Mouse (Mus musculus) heart, postnatal 0 days (tissue): ENCODE data around the gene Ccdc167. TPM values are rescaled to one million over a fixed set of nuclear protein-coding genes. Genes with fewer than 3 reads are reported as not detected.

Source experiments
- ATAC-seq: fragments of 200-750 bp; cut with Nextera tagmentation; 2 replicates; pipeline ENCODE4 v1.8.0; 2017; ENCODE audit warnings: low read depth, moderate number of reproducible peaks, moderate library complexity; ENCODE audit not compliant: insufficient read depth
- DNase-seq: peaks from one replicate; pipeline ENCODE4 v3.0.0-alpha.2; 2016; ENCODE audit warnings: low spot score
- H3K27ac ChIP-seq: fragments of 300-500 bp; sonication (generic); 2 replicates; pipeline ENCODE4 v1.5.1; 2014; ENCODE audit warnings: low read depth, mild to moderate bottlenecking
- H3K27me3 ChIP-seq: fragments of 300-500 bp; sonication (generic); 2 replicates; pipeline ENCODE4 v1.6.1; 2014; ENCODE audit warnings: low read length, mixed read lengths; ENCODE audit not compliant: control insufficient read depth, insufficient read depth
- H3K36me3 ChIP-seq: fragments of 300-500 bp; sonication (generic); replicated peaks from 2 replicates; pipeline ENCODE4 v1.6.1; 2014; ENCODE audit warnings: low read length, mixed read lengths; ENCODE audit not compliant: control insufficient read depth, insufficient read depth
- H3K4me1 ChIP-seq: fragments of 300-500 bp; sonication (generic); 2 replicates; pipeline ENCODE4 v1.6.1; 2014; ENCODE audit warnings: antibody characterized with exemption; ENCODE audit not compliant: control insufficient read depth, insufficient read depth
- H3K4me2 ChIP-seq: fragments of 300-500 bp; sonication (generic); 2 replicates; pipeline ENCODE4 v1.6.1; 2014; ENCODE audit warnings: low read depth, mild to moderate bottlenecking, low read length, moderate library complexity
- H3K4me3 ChIP-seq: fragments of 300-500 bp; sonication (generic); 2 replicates; pipeline ENCODE4 v1.5.1; 2014; ENCODE audit warnings: low read depth, low read length
- H3K9ac ChIP-seq: fragments of 300-500 bp; sonication (generic); replicated peaks from 2 replicates; pipeline ENCODE4 v1.6.1; 2014; ENCODE audit warnings: low read depth, low read length, mixed read lengths
- H3K9me3 ChIP-seq: fragments of 300-500 bp; sonication (generic); replicated peaks from 2 replicates; pipeline ENCODE4 v1.6.1; 2016; ENCODE audit warnings: low read length; ENCODE audit not compliant: control insufficient read depth
- CTCF ChIP-seq: IDR thresholded peaks from 2 replicates; pipeline ENCODE4 v1.5.1; 2016; ENCODE audit warnings: antibody characterized with exemption, control low read depth, low read depth
- EP300 ChIP-seq: IDR thresholded peaks from 2 replicates; pipeline ENCODE4 v1.6.1; 2016; ENCODE audit warnings: antibody characterized with exemption, low read depth
- WGBS: fragments of 180-500 bp; shearing (Covaris S2); extraction: QIAGEN DNeasy Blood & Tissue Kit; methylation state at CpG from one replicate; pipeline ENCODE4 v1.1.7; 2014; 5-methylcytosine and 5-hydroxymethylcytosine counted together
- polyA plus RNA-seq: library from polyadenylated mRNA; unstranded; fragments of >200 nt; fragmentation: Nextera tagmentation; extraction: Ambion mirVana; gene quantifications from 2 replicates; pipeline ENCODE4 v1.2.1, GENCODE M21; 2015
- total RNA-seq: library from RNA; depleted of rRNA; stranded (reverse); fragments of >200 nt; gene quantifications from 2 replicates; pipeline ENCODE4 v1.2.3, GENCODE M21; 2014; ENCODE audit warnings: low replicate concordance; rRNA removed

Gene Ccdc167
- total RNA-seq = 6.4 and 6.8 TPM in 2 replicates
- 8.2 and 9.9 TPM in 2 replicates for polyA plus RNA-seq

DNA sequence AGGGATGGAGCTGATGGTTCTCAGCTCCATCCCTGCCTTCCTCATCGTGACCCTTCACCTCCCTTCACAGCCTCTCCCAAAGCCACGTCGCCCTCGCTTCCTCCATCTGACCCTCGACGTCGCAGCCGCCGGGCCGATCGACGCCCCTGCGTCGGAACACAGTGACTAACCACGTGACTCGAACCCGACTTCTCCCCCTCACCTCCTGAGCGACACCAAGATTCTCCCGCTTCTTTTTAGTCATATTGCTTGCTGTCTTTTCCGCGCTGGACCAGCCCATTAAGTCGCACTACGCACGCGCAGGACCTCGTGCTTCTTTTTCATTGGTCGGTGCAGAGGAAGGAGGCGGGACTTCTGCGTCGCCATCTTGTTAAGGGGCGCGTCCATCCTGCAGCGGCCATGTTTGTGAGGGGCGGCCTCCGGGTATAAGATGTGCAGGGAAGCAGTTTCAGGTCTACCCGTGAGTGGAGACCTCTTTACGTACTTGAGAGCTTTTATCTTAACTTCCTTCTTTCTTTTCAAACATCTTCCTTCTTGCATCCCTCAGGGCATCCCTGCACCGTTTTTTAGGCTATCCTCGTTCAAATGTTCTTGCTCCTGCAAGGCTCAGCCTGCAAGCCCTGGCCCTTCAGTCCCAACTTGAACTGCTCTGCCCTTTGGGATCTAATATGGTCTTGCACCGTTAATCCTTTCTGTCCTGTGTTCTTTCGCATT, at the start of gene Ccdc167:
TSS of gene Ccdc167 (minus strand) at position 313 of the 714 bp plus-strand sequence.
- H3K4me2 ChIP-seq = peak within 1 kb of the TSS; percentile 92
- H3K9me3 ChIP-seq = no peaks in the 10 kb centered on the region
- WGBS = 5% methylated on average over 40 of the region's 41 CpGs
- TF ChIP-seq EP300 (no peak), CTCF (no peak)
- DNase-seq = peak; percentile 94
- no peaks in the 10 kb centered on the region for H3K36me3 ChIP-seq
- peak within 1 kb of the TSS; percentile 62 for H3K4me3 ChIP-seq
- H3K4me1 ChIP-seq = peaks cover 12% of the 10 kb centered on the region; the same call in 1 of the 2 replicates
- no peaks in the 10 kb centered on the region for H3K27me3 ChIP-seq
- peak; percentile 99 for ATAC-seq
- H3K9ac ChIP-seq = peak within 1 kb of the TSS; percentile 59; the same call in 1 of the 2 replicates
- no peak within 1 kb of the TSS for H3K27ac ChIP-seq

DNA sequence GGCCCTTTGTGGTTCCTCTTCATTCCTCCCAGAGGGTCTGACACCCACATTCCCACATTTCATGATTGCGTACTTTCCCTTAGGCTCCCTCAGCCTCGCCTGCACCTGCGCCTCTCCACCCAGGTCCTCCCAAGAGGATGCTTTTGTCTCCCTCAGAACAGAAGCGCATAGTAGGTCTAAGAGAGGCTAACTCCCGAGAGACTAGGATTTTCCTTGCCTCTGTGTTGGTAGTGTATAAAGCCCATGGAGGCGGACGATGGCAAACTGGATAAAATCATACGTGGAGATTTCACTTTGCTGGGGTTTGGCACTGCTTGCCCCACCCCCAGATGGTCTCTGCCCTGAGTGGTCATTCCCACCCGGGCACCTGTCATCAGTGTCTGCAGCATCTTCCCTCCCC, 48.5 kb upstream of the Ccdc167 start:
- Histone ChIP-seq H3K9ac (no peak overlapping the region), H3K27ac (no peak overlapping the region), H3K36me3 (no peaks in the 10 kb centered on the region), H3K9me3 (no peaks in the 10 kb centered on the region), H3K4me1 (no peaks in the 10 kb centered on the region), H3K4me2 (no peak overlapping the region), H3K4me3 (no peak overlapping the region), H3K27me3 (no peaks in the 10 kb centered on the region)
- no peak for TF ChIP-seq EP300
- no peak for TF ChIP-seq CTCF
- DNase-seq = no peak
- 87% methylated on average over 9 of the region's 9 CpGs for WGBS
- ATAC-seq = no peak

DNA sequence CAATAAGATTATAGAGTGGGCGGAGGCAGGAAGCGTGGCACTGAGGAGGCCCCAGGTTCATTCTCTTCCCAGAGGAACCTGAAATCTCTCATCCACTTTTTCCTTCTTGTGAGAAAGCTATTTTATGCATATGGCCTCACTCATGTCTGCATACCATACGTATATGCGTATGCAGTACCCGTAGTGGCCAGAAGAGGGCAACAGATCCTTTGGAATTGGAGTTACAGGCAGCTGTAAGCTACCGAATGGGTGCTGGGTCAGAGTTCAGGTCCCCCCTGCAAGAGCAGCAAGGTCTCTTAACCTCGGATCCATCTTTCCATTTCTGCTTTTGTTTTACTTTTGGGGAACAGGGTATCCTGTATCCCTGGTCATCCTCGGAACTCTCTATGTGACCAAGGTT, 45.7 kb upstream of the Ccdc167 start:
- 65% methylated on average over 8 of the region's 8 CpGs for WGBS
- Histone ChIP-seq H3K9ac (no peak overlapping the region), H3K36me3 (no peaks in the 10 kb centered on the region), H3K27ac (no peak overlapping the region), H3K4me2 (no peak overlapping the region), H3K4me3 (no peak overlapping the region), H3K4me1 (no peaks in the 10 kb centered on the region), H3K9me3 (no peaks in the 10 kb centered on the region), H3K27me3 (no peaks in the 10 kb centered on the region)
- TF ChIP-seq CTCF (peak; percentile 64), EP300 (no peak)
- ATAC-seq (no peak), DNase-seq (no peak)

DNA sequence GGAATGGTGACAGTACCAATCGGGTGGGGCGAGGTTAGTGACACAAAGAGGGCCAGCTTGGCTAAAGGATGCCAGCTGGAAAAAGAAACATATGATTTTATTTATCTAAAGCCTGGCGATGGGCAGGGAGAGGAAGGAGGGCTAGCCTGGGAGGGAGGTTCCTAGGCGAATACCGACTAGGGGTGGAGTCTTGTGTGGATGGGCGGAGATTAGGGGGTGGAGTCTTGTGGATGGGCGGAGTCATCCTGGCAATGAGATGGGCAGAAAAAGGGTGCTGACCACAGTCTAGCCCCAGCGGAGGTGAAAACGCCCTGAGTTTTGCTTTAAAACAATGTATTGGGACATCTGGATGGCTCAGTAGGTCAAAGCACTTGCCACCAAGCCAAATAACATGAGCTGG, 45.1 kb upstream of the Ccdc167 start:
- no peaks in the 10 kb centered on the region for H3K4me1 ChIP-seq
- H3K4me2 ChIP-seq = no peak overlapping the region
- H3K27ac ChIP-seq = no peak overlapping the region
- H3K27me3 ChIP-seq = no peaks in the 10 kb centered on the region
- DNase-seq (no peak), ATAC-seq (no peak)
- TF ChIP-seq EP300 (no peak), CTCF (no peak)
- H3K9me3 ChIP-seq = no peaks in the 10 kb centered on the region
- no peak overlapping the region for H3K4me3 ChIP-seq
- 77% methylated on average over 9 of the region's 9 CpGs for WGBS
- H3K36me3 ChIP-seq = no peaks in the 10 kb centered on the region
- no peak overlapping the region for H3K9ac ChIP-seq

DNA sequence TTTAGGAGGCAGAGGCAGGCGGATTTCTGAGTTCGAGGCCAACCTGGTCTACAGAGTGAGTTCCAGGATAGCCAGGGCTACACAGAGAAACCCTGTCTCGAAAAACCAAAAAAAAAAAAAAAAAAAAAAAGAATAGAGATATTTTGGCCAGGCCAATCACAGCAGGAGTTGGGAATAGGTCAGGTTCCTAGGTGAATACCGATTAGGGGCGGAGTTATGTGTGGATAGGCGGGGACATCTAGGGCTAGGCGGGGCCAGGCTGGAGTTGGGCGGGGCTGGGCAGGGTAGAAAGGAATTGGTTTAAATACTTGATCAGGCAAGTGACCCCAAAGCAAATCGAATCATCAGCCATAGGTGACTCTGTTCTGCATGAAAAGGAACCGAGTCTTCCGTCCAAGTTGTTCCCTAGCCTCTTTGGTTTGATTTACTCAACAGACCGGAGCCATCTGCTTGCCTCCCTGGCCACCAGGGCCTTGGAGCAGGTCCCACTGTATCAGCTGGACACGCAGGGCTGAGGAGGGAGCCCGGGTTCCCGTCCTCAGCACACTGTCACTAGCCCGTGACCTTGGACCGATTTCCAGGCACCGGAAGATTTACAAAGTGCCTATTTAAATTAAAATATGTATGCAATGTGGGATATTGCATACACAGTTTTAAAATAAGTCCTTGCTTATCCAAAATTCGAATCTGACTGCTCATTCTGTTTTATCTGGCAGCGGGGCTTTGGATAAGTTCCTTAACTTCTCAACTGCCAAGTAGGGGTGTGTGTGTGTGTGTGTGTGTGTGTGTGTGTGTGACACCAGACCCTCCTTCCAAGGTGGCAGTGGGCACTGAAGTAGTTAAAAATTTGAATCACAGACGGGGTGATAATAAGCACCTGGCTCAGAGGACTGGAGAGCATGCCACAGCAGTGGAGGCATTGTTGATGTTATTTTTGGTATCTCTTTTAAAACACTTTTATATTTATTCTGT, 43.8 kb upstream of the Ccdc167 start:
- Histone ChIP-seq H3K4me1 (no peaks in the 10 kb centered on the region), H3K9ac (no peak overlapping the region), H3K36me3 (no peaks in the 10 kb centered on the region), H3K27me3 (no peaks in the 10 kb centered on the region), H3K4me3 (no peak overlapping the region), H3K27ac (peak overlapping the region; percentile 56), H3K9me3 (no peaks in the 10 kb centered on the region), H3K4me2 (no peak overlapping the region)
- WGBS = 70% methylated on average over 20 of the region's 21 CpGs
- TF ChIP-seq EP300 (no peak), CTCF (no peak)
- DNase-seq (no peak), ATAC-seq (peak; percentile 16; the same call in 1 of the 2 replicates)
